21 mouse cellular contexts compared by ENCODE assay signal in the genomic region with DNA sequence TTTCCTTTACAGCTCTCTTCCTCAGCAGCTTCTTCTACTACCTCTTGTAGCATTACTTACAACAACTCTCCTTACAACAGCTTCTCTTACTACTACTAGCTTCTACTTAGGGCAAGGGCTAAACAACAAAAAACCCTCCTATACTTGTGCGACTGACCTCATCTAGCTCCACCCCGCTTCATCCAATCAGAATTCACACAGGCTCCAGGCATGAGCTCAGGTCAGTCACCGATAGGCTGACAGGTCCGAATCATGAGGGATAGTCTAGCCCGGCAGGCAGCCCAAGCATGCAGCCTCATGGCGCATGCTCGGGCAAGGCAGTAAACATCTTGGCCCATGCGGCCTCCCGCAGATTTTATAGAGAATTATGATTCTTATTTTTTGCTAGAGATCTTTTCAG.
DNase-seq lines count a peak whose midpoint lies in the region; ATAC-seq and TF ChIP-seq lines count a peak whose summit lies in the region.
"Had no signal": no experiment of that assay in that cellular context is flagged by ENCODE, and none has a peak within 500 bp of the region (broad histone marks: within the 10 kb centered on the region; RNA-seq: fewer than 3 reads in every experiment).

No protein-coding gene starts in this region.

- H3K27ac ChIP-seq in cerebellum, adult 2 months (ENCODE audit: insufficient read depth, low read length) = 0 out of 2 replicates have a peak overlapping the region, but pooled peaks have one; percentile 67
- H3K27ac ChIP-seq in hindbrain, postnatal 0 days = 0 out of 2 replicates have a peak overlapping the region, but pooled peaks have one; percentile 15
- H3K27ac ChIP-seq in hindbrain, embryonic 14.5 days = no peak overlapping the region
- peak overlapping the region; percentile 49; the same call in 1 of the 2 replicates for H3K27ac ChIP-seq in ES-Bruce4 (ENCODE audit: insufficient read depth, low read length)
- H3K27ac ChIP-seq in stomach, postnatal 0 days (replicated peaks) = no peak overlapping the region
- H3K27ac ChIP-seq: embryonic facial prominence, embryonic 10.5 days; forebrain, embryonic 13.5 days; heart, adult 2 months; heart, embryonic 15.5 days had no signal

- H3K9ac ChIP-seq in hindbrain, postnatal 0 days (replicated peaks; ENCODE audit: low read length) = no peak overlapping the region
- no peak overlapping the region for H3K9ac ChIP-seq in hindbrain, embryonic 14.5 days
- peak overlapping the region; percentile 67 for H3K9ac ChIP-seq in ES-Bruce4 (ENCODE audit: low read depth, poor library complexity, severe bottlenecking)
- H3K9ac ChIP-seq in stomach, postnatal 0 days (ENCODE audit: low read length) = no peak overlapping the region
- H3K9ac ChIP-seq: forebrain, embryonic 13.5 days; forebrain, postnatal 0 days; heart, embryonic 15.5 days had no signal

- peaks cover 28% of the 10 kb centered on the region for H3K4me1 ChIP-seq in cerebellum, adult 2 months (ENCODE audit: control insufficient read depth, insufficient read depth, low read length)
- H3K4me1 ChIP-seq in hindbrain, postnatal 0 days (ENCODE audit: insufficient read depth, low read length) = no peaks in the 10 kb centered on the region
- peaks cover 3% of the 10 kb centered on the region; the same call in 1 of the 2 replicates for H3K4me1 ChIP-seq in hindbrain, embryonic 14.5 days (replicated peaks; ENCODE audit: control insufficient read depth, insufficient read depth, low read length)
- no peaks in the 10 kb centered on the region for H3K4me1 ChIP-seq in ES-Bruce4 (ENCODE audit: control insufficient read depth, insufficient read depth, low read length)
- H3K4me1 ChIP-seq in stomach, postnatal 0 days (replicated peaks; ENCODE audit: control insufficient read depth, insufficient read depth) = no peaks in the 10 kb centered on the region
- H3K4me1 ChIP-seq: embryonic facial prominence, embryonic 10.5 days; forebrain, embryonic 13.5 days; heart, embryonic 15.5 days had no signal

- peak; percentile 37 to 43 for DNase-seq in cerebellum, adult 2 months
- DNase-seq in cerebellum, adult 11-12 months = no peak
- no peak for DNase-seq in hindbrain, postnatal 0 days (ENCODE audit: low spot score)
- no peak for DNase-seq in hindbrain, embryonic 14.5 days (ENCODE audit: low spot score)
- DNase-seq in WW6 (ENCODE audit: low read depth, low spot score) = peak; percentile 72
- DNase-seq in stomach, postnatal 0 days (ENCODE audit: low spot score) = no peak
- DNase-seq in retina, embryonic 14.5 days (ENCODE audit: low spot score) = no peak
- DNase-seq: adrenal gland, adult 8-10 months; adrenal gland, postnatal 36 days; cerebellum, adult 11 months; forebrain, postnatal 0 days; gastrocnemius, postnatal 14 days; heart, adult 2 months; heart, postnatal 14 days; kidney, adult 2 months had no signal

- no peaks in the 10 kb centered on the region for H3K27me3 ChIP-seq in cerebellum, adult 2 months (ENCODE audit: control insufficient read depth, insufficient read depth, low read length)
- H3K27me3 ChIP-seq in hindbrain, postnatal 0 days (ENCODE audit: insufficient read depth, low read length) = no peaks in the 10 kb centered on the region
- H3K27me3 ChIP-seq in hindbrain, embryonic 14.5 days (ENCODE audit: control insufficient read depth, insufficient read depth, low read length) = no peaks in the 10 kb centered on the region
- H3K27me3 ChIP-seq in ES-Bruce4 (ENCODE audit: control insufficient read depth, insufficient read depth, low read length, poor library complexity, severe bottlenecking) = no peaks in the 10 kb centered on the region
- no peaks in the 10 kb centered on the region for H3K27me3 ChIP-seq in stomach, postnatal 0 days (ENCODE audit: control insufficient read depth, insufficient read depth, low read length)
- H3K27me3 ChIP-seq: forebrain, embryonic 13.5 days; heart, embryonic 15.5 days had no signal

- H3K36me3 ChIP-seq in hindbrain, postnatal 0 days (ENCODE audit: insufficient read depth, low read length) = no peaks in the 10 kb centered on the region
- no peaks in the 10 kb centered on the region for H3K36me3 ChIP-seq in hindbrain, embryonic 14.5 days (replicated peaks; ENCODE audit: control insufficient read depth, insufficient read depth)
- no peaks in the 10 kb centered on the region for H3K36me3 ChIP-seq in ES-Bruce4 (ENCODE audit: control insufficient read depth, insufficient read depth, low read length, poor library complexity, severe bottlenecking)
- no peaks in the 10 kb centered on the region for H3K36me3 ChIP-seq in stomach, postnatal 0 days (ENCODE audit: control insufficient read depth, insufficient read depth, low read length)
- H3K36me3 ChIP-seq: embryonic facial prominence, embryonic 10.5 days; heart, embryonic 15.5 days had no signal

- 60% methylated on average over 9 of the region's 9 CpGs for WGBS in cerebellum, adult 2 months
- WGBS in hindbrain, postnatal 0 days = 89% methylated on average over 9 of the region's 9 CpGs
- WGBS in hindbrain, embryonic 14.5 days = 90% methylated on average over 9 of the region's 9 CpGs
- 88% methylated on average over 9 of the region's 9 CpGs for WGBS in stomach, postnatal 0 days

- H3K9me3 ChIP-seq in hindbrain, postnatal 0 days (ENCODE audit: low read length) = no peaks in the 10 kb centered on the region
- H3K9me3 ChIP-seq in hindbrain, embryonic 14.5 days (ENCODE audit: control insufficient read depth, low read length) = no peaks in the 10 kb centered on the region
- H3K9me3 ChIP-seq in ES-Bruce4 (replicated peaks; ENCODE audit: control insufficient read depth, insufficient read depth, low read length, poor library complexity, severe bottlenecking) = no peaks in the 10 kb centered on the region
- no peaks in the 10 kb centered on the region for H3K9me3 ChIP-seq in stomach, postnatal 0 days (ENCODE audit: control insufficient read depth, low read length)
- H3K9me3 ChIP-seq: embryonic facial prominence, embryonic 10.5 days; forebrain, embryonic 13.5 days; heart, embryonic 15.5 days had no signal

- 0 out of 2 replicates have a peak, but pooled peaks have one; percentile 15 for TF ChIP-seq EP300 in ES-Bruce4 (IDR thresholded peaks at IDR 0.05; ENCODE audit: insufficient read depth, low read depth, low read length)
- no peak for TF ChIP-seq EP300 in stomach, postnatal 0 days (optimal IDR thresholded peaks at IDR 0.05)

- no peak overlapping the region for H3K4me3 ChIP-seq in cerebellum, adult 2 months (replicated peaks; ENCODE audit: insufficient read depth, low read depth, low read length)
- no peak overlapping the region for H3K4me3 ChIP-seq in hindbrain, postnatal 0 days (ENCODE audit: low read length)
- no peak overlapping the region for H3K4me3 ChIP-seq in hindbrain, embryonic 14.5 days (replicated peaks; ENCODE audit: low read length)
- no peak overlapping the region for H3K4me3 ChIP-seq in ES-Bruce4 (ENCODE audit: low read depth, low read length)
- H3K4me3 ChIP-seq in stomach, postnatal 0 days (ENCODE audit: low read depth, low read length) = no peak overlapping the region
- H3K4me3 ChIP-seq: embryonic facial prominence, embryonic 10.5 days; forebrain, embryonic 13.5 days; heart, adult 2 months; heart, embryonic 15.5 days had no signal

- no peak for ATAC-seq in hindbrain, postnatal 0 days
- no peak; the same call in 1 of the 2 replicates for ATAC-seq in hindbrain, embryonic 14.5 days (ENCODE audit: low FRiP score)
- ATAC-seq in stomach, postnatal 0 days (ENCODE audit: low FRiP score, low TSS enrichment) = no peak
- ATAC-seq: forebrain, embryonic 13.5 days; forebrain, postnatal 0 days; hindbrain, embryonic 16.5 days had no signal

- H3K4me2 ChIP-seq in hindbrain, postnatal 0 days (ENCODE audit: low read depth, low read length) = no peak overlapping the region
- H3K4me2 ChIP-seq in hindbrain, embryonic 14.5 days (replicated peaks) = no peak overlapping the region
- H3K4me2 ChIP-seq in stomach, postnatal 0 days (replicated peaks; ENCODE audit: low read depth) = no peak overlapping the region
- H3K4me2 ChIP-seq: forebrain, embryonic 13.5 days; heart, embryonic 11.5 days; heart, embryonic 15.5 days had no signal

- no peak for TF ChIP-seq CTCF in cerebellum, adult 2 months (IDR thresholded peaks at IDR 0.05; ENCODE audit: borderline replicate concordance, insufficient read depth, low read depth, low read length)
- TF ChIP-seq CTCF in hindbrain, postnatal 0 days (IDR thresholded peaks at IDR 0.05; ENCODE audit: low read depth) = no peak
- TF ChIP-seq CTCF in ES-Bruce4 (IDR thresholded peaks at IDR 0.05; ENCODE audit: low read depth, low read length) = no peak
- no peak for TF ChIP-seq CTCF in stomach, postnatal 0 days (IDR thresholded peaks at IDR 0.05; ENCODE audit: low read depth)

- TF ChIP-seq POLR2A in cerebellum, adult 2 months (IDR thresholded peaks at IDR 0.05; ENCODE audit: borderline replicate concordance, insufficient read depth, low read length) = no peak
- no peak for TF ChIP-seq POLR2A in ES-Bruce4 (IDR thresholded peaks at IDR 0.05; ENCODE audit: insufficient read depth, low read length)

Comparison
In these comparisons a context has a peak if more than half of its experiments do, and no peak if none do; other contexts are left out.
1. DNase-seq: peak in cerebellum, adult 2 months (2 of 2) and WW6 (single experiment); none in cerebellum, adult 11-12 months (single experiment), hindbrain, postnatal 0 days (single experiment), hindbrain, embryonic 14.5 days (single experiment), stomach, postnatal 0 days (single experiment) and retina, embryonic 14.5 days (single experiment).
2. H3K27ac ChIP-seq: peak in cerebellum, adult 2 months (single experiment), hindbrain, postnatal 0 days (single experiment) and ES-Bruce4 (single experiment); none in hindbrain, embryonic 14.5 days (single experiment) and stomach, postnatal 0 days (single experiment).